Mouse (Mus musculus): Measurements from ENCODE around the gene Zfp341.

DNA sequence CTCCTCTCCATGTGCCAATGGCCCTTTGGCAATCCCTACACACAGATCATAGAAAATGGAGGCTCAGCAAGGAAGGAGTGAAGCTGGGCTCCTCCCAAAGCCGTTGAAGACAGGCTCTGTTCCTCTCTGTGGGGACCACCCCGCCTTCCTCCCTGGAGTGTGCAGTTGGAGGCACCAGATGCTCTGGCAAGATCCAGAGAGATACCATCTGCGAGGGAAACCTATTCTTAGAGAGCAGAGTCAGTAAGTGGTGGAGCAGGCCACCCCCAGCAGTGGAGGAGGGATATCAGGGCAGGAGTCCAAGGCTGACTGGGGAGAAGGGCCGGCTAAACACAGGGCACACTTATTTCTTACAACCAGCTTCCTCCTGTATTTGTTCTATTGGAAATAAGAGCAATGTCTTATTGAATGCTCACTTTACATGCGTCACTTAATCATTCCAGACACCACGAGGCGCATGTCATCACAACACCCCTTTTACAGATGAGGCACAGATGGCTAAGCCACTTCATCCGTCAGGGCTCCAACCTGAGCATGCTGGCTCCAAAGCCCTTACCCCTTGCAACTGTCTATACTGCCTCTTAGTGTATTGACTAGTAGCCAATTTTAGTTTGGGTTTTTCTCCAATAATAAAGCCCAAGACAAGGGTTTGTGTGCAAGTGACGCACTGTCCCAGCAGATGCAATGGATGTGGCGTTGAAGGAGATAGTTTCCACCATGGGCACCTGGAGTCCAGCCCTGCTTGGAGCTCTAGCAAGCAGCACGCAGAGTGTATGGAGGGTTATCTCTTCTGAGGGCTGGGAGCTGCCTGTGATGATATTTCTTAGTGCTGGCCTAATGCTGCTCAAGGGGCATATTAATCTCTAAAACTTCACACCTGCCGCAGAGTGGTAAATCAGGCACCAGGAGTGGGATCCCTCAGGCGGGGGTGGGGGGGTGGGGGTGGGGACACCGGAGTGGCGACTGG is 28.9 kb upstream of the Zfp341 start:
- TF ChIP-seq POLR2A (IDR thresholded peaks at IDR 0.05; ENCODE audit: borderline replicate concordance, control insufficient read depth, low read depth, low read length) (no peak), CTCF (IDR thresholded peaks at IDR 0.05; ENCODE audit: control insufficient read depth, insufficient read depth, low read length) (no peak)

Measured in bone marrow, adult 2 months (tissue).